Mouse (Mus musculus) cerebellum, postnatal 10 days (tissue): ENCODE measurements at regions not wholly inside any gene's neighbourhood (a gene's known extent, or its start where the extent isn't known, plus 50 kb on each side); places are given as distances from the start of the nearest gene placed in this dataset.

Source experiments
- DNase-seq, 2 experiments: peaks; one replicate each; pipeline ENCODE4 v3.0.0; 2021; ENCODE audit warnings: mixed read lengths in 2 of 2

DNA sequence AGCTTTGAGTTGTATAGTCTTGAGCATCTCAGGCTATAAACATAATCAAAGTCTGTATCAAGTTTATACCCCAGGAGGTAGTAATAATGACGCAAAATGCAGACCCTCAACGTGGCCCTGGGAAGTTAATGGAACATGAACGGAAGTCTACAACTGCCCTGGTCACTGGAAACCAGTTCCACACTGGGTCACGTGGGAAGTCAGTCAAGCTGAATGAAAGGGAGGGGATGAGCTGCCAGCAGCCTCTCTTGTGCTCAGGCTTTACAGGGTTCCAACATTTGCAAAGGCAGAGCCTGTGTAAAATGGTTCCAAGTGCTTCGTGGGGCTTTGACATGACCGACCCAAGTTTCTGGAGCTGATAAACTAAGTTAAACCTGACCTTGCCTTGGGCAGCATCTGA lies 229.4 kb downstream of the Lnpk start:
- peak; percentile 72 to 73 for DNase-seq

DNA sequence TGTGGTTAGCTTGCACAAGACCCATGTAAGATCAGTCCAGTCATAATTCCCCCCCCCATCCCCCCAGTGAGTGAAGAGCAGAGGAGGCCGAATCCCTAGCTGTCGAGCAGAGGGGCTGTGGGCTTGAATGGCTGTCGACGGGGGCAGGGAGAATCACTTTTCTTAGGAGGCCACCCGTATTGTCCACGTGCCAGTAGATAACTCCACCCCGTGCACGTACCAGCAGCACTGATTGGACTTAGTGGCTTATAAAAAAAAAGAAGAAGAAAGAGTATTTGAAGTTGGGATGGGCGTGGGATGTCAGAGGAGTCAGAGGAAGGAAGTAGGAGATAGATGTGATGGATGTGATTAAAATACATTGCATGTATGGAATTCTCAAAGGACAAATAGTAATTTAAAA lies 272.9 kb downstream of the Lnpk start:
- DNase-seq: no peak

DNA sequence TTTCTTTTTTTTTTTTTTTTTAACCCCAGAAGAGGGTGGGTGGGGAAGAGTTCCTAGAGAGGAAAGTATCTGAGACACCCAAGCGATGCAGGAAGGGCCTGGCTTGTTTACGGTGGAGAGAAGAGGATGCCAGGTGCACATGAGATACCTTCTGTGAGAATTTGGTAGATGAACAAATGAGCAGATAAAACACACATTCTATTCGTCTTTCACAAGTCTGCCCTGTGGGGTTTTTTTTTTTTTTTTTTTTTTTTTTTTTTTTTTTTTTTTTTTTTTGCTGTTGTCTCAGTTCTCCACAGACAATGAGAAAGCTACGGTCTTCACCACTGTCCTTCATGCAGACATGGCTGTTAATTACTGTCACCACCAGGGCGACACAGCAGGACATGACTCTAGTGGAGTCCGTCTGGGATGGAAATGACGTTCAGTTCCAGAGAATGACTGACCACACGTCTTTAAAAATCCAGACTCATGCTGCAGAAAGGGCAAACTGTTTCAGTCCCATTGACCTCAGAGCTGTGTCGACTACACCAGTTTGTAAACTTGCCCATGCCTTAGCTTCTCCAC lies 278.3 kb downstream of the Lnpk start:
- DNase-seq: peak; percentile 25 to 36

DNA sequence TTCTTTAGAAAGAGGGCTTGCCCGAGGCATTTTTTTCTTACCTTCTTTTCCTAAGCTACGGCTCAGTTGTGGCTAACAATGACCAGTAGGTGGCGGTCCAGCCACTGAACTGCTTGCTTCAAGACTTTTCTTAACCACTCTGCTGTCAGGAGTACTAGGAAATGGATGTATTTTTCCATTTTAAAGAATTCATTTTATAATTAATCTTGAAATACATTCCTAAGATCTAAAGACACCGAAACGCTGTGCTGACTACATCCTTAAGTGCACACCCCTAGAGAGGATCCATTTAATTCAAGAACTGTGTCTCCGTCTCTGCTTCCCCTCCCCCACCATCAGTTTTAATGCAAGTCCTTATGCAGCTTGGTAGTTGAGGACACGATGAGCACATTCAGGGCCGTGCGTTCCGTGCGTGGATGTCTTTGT lies 278.9 kb downstream of the Lnpk start:
- DNase-seq: peak; percentile 82 to 85

DNA sequence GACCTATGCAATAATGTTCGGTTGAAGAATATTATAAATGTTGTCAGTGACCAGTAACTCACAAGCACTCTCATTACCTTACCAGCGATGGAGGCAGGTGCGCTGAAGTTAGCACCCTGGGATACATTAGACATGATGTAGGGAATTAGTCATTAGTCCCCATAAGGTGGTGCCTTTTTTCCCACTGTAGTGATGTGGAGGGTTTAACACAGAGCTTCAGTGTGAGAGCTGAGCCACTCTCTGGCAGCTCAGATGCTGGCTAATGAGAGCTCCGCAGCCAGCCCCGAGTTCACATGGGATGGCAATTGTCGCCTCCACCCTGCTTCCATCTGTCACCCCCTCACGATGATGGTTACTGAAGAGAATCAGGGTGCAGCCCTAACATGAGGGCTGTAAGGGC lies 286.6 kb downstream of the Lnpk start:
- DNase-seq: no peak

DNA sequence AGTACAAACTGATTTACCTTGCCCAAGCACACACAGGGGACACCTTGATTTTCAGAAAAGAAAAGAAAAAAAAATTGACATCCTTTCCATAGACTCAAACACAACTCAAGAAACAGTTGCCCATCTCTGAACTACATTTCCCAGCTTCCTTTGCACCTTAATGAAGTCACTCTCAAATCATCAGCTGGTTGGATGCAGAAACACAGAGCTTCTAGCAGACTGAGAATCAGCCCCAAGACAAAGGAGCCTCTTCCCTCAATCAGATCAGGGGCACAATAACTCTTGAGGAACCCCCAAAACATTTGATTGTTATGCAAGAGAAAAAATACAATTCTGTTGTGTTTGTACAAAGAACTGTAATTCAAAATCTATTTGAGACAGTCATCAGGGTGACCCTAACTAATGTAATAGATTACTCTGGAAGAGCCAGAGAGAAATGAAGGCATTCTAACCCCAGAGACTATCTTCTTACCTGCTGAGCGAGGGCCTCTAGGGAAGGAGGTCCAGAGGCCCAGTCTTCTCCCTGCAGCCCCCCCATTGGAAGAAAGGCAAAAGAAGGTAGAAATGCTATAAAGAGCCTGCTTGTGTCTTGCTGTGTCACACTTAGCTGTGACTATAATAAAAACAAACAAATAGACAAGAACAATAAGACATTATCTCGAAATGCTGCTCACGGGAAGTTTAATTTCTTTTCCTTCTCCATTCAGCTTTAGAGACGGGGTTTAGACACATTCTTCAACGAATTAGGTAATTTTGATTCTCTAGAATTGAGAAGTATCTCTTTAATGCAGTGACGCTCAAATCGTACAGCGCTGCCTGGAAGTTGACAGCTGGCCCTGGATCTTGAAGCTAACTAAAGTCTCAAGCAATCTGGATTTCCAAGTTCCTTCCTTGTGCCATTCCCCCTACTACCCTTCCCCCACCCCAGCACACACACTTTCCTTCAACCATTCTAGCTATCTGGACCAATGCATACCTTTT lies 287.5 kb downstream of the Lnpk start:
- DNase-seq: peak; percentile 12 to 39

DNA sequence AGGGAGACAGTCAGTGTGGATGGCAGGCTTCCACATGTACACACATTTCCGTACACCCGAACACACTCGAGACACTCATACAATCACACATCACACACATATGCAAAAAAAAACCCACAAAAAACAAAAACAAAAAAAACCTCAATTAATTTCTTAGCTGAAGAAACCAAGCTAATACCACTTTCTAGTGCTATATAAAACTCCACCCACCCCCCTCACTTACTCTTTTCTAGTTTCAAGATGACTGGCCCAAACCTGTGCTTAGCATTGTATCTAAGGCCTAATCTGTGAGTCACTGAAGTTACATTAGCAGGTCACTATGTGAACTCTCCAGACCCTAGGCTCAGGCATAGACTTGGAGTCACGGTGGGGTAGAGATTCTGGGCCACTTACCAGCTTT lies 293.6 kb downstream of the Lnpk start:
- no peak for DNase-seq

DNA sequence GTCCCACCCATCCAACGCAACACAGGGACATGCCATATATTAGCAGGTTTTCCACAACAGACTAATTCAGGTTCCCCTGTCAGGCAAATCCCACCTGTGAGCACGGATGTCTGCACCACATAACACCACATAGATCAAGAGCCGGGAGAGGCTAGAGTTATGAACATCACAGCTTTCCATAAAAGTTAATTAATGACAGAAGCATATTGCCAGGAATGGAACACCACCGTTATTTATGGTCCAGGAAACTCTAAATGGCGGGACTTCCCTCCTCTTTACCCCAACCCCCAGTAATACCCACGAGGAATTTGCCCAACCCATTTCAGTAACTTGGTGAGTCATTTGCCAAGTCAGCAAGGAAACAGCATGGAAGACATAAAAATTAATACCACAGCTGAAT lies 314.3 kb downstream of the Lnpk start:
- no peak for DNase-seq

DNA sequence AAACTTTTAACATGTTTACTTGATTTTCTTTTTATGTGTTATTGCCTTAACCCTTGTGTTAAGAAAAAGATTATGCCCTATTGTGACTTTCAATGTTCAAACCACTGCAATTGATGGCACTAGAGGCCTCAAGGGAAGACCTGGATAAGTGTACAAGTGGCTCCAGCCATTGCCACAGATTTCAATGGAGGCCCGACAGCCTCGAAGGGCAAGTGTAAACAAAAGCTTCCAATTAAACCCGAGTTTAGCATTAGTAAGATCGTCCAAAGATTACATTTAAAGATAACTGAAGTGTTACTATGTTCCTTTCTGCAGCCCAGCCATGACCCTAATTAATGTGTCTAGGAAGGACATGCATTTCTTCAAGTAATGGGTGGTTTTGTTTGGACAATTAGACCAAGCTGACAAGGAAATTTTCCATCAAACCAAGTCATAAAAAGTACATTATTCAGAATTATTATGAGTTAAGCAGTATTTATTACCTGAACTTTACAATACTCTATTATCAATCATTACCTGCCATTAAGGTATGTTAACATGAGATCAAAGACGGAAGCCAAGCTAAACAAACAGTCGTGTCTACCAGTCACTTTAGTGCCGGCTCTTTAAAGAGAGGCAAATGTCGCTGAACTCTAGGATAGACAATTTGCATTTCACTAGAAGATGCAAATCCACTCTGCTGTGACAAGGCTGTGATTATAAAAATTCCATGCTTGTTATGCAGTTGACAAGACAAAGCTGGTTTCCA lies 322.0 kb downstream of the Lnpk start:
- DNase-seq: no peak

DNA sequence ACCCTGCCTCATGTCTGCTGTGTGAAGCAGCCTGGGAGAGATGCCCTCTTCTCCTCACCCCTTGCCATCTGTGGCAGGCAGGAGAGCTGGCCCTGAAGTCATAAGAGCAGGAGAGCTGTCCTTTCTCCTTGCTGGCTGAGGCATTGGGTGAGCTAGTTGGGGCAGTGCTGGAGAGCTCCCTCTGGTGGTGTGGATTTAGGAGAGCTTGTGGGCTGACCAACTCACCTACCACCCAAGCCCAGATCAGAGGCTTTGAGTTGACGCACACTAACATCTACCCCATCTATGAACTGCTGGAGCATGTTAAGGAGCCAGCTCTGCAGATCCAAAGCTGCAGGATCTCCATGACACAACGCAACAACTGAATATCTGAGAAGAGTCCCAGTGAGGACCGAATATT lies 331.7 kb downstream of the Lnpk start:
- peak in 1 of 2 experiments; percentile 30 for DNase-seq

DNA sequence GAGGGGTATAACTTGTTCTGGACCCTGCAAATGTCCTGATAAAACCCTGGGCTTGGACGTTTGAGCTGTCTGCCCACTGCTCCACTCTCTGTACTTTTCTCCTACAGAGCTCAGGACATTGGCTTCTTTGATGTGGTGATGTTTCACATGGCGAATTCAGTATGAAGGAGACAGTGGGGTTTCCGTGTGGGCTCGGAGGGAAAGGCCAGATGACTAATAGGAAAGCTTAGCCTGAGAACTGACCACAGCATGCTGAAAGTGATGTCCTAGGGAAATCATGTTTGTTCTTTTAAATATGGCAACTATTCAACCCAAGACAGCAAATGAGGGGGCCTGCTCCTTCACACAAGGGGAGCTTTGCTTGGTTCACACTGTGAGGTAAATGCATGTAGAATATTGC lies 332.6 kb downstream of the Lnpk start:
- DNase-seq: no peak

DNA sequence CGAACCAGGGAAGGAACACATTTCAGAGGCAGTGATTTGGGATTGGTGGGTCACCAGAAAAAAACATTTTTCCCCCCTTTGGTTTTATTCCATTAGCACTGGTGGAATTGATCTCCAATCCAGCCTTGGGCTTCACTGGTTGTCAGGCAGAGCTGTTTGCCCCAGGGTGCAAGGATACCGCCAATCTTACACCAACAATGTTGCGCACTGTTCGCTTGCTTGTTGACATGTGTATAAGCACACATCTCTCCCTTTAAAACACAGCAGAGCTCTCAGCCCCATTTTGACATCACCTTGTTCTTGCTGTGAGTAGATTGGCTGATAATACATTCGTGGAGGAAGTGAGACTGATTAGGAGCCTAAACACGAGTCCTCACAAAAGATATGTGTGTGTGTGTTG lies 333.1 kb upstream of the Atp5g3 start:
- peak; percentile 28 to 35 for DNase-seq

DNA sequence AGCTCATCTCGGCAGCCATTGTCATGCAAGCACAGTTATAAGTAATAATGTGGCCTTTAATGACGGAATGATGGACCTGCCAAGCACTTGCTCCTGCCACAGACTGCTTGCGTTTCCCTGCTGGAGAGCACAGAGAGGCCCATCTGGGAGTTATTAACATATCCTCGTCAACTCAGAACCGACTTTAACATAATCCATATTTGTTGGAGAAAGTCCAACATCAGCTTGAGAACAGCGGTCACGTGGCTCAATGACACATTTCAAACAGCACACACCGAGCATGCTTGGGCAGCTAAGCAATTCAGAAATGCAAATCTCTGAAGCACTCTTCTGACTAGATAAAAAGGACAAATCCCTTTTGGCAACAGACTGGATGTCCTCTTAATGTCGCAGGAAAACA lies 332.7 kb upstream of the Atp5g3 start:
- DNase-seq: peak; percentile 23 to 45

DNA sequence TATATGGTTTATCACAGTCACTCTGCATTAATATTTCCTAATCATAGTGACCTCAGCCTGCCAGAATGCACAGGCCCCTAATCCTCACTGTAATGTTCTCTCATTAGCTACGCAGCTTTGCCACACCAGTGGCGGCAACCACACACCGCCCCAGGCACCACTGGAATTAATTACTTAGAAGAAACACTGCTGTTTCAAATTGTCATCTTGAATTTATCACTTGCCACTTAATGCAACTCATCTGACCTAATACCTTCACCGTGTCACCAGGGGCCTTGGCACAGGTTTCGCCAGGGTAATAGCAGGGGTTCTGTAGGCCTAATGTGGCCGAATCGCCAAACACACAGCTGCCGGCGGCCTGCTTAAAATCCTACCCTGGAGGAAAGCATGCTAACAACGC lies 328.5 kb upstream of the Atp5g3 start:
- DNase-seq: peak; percentile 12 to 37

DNA sequence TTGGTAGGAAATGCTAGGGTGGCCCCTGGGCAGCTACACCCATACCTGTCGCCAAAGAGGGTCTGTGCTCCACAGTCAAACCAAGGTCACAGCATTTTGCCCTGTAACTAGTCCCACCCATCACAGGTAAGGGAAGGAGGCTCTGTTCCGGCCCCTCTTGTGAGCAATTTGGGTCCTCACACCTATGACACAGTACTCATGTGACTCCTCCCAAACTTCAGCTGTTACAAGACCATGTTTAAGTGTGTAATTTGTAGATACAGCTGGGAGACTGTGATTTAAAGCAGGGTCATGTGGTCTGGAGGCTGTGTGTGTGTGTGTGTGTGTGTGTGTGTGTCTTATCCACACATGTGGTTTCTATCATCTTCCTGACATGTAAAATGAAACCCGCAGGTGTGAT lies 306.3 kb upstream of the Atp5g3 start:
- no peak for DNase-seq

DNA sequence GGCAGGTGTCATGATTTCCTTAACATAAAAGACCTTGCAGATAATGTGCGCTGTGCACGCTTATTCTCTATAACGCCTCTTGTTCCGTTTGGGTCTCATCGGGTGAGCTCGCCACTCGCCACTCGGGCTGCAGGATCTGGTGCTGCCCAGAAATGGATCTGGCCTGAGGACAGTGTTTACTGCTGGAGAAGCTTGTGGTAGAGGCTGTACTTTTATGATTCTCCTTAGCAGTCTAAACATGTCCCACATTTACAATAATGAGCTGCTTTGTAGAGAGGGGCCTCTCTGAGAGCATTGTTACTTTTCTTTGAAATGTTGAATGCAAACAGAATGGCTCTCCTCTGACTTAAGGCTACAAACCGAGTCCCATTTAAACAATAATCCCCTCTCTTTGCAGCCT lies 299.1 kb upstream of the Atp5g3 start:
- DNase-seq: no peak

DNA sequence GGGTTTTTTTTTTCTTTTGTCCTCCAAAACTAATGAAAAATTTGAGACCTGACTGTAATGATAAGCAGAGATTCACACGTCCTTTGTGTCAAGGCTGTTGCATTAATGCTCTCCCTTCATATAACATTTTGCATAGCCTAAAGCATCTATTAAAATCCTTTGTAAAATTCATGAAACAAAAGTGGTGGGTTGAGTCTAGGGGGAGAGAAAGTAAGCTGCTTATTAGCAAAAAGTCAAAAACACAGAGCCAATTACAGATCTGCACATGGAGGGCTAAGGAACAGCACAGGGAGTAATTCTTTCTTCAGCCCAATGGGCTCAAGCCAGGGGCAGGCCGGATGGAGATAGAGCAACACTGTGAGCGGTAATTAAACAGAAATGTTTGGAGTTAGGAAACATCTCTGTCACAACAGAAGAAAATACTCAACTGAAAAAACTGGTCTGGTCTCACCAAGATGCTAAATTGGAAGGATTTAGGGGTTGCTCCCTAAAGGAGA lies 298.3 kb upstream of the Atp5g3 start:
- DNase-seq: no peak

DNA sequence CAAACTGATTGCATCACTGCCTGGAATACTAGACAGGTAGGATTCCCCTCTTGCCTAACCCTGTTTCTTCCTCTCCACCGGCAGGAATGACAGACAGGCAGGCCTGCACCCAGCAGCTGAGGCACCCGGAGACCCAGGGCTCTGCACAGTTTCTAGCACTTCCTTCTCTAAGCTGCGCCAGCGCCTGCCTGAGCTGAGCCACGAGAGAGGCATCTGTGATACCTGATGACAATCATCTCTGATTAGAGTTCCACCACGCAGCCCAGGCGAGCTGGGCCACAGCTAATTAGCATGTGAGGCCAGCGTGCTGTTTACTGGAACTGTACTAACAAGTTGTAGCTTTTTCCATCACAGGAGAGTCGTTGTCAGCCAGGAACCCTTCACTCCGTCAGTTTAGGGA lies 296.3 kb upstream of the Atp5g3 start:
- peak in 1 of 2 experiments; percentile 1 for DNase-seq

DNA sequence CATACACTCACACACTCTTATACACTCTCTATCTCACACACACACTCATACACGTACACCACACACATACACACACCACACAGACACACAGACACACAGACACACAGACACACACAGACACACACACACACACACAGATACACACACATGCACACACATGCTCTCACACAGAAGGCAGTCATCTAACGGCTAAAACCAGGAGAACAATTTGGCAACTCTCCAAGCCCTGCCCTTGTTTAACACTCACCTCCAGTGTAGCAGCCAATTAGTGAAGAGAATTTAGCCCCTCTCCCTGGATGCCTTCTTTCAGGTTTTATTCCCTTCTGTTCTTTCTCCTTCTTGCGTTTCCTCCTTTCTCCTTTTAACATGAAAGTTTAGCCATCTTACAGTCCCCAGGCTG lies 291.6 kb upstream of the Atp5g3 start:
- DNase-seq: no peak

DNA sequence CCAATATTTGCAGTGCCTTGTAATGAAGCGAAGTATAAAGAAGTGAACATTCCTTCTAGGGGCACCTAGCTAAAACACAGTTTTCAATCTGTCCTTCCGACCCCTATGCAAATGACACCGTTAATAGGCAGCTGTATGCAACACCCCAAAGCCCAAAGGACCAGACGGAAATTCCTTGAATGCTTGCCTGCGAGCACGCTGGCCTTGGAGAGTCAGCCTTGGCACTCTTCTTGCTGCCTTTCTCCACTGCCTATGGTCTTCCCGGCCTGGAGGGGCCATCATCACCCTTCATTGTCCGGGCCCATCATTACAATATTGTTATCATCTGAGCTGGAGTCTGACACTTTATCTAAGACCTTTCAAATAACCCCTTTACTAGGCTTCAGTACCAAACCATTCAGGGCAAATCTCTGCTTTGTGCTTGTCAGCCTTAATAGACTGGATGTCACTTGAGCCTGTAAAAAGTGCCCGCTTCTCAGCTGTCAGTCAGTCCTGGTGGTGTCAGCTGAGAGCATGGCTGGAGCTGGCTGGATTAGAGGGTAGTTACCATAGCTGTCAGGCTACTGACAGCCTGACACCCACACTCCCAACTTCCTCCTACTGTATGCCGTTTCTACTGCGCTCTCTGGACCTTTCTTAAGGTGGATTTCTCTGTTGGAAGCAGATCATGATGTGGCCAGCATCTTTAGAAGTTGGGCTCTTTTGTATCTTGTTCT lies 290.6 kb upstream of the Atp5g3 start:
- DNase-seq: no peak

DNA sequence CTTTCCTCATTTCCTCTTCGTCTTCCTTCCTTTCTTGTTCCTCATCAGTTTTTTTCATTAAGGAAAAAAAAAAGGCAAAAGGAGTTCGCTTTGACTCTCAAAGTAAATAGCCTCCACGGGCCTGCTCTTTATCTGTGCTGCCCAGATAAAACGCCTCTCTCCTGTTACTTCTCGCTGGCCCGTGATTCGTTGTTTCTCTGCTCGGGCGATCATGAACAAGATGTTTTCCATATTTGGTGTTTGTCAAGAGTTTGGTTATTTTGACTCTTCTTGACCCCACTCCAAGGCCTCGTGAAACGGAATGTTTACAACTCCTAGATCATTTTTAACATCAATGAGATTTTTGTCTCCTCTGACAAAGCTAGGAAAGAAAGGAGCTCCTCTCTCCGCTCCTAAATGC lies 288.4 kb upstream of the Atp5g3 start:
- DNase-seq: no peak

DNA sequence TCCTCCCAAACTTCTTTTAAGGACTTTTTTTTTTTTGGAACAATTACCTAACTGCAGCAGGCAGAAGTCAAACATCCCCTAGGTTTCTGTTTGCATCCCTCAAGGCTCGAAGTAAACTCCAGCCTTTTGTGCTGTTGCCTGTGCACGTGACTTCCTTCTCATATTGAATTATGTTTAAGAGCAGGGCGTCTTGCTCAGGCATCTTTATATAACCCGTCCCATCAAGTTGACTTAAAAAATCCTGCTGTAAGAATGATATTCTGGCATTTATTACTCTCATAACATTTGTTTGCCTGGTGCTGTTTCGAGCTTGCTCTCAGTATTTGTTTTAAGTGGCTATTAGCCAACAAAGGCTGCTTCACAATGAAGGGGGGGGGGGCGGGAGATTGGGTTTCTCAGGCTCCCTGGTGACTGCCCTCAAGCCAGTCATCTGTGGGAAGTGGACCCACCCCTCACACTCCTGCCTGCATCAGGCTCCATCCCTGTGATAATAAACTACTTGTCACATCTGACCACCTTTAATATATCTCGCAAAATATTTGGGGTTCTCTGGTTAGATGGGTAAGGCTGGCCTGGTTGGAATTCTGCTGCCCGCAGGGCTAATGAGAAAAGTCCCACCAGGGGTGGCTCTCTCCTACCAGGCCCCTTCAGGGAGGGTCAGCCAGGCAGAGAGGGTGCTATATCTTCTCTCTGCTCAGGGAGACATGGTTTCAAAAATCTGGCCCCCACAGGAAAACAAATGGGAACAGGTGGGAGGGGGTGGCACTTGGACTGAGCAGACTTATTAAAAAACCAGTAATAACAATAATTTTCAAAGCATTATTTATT lies 277.1 kb upstream of the Atp5g3 start:
- DNase-seq: no peak
